Mouse (Mus musculus) kidney, postnatal 0 days (tissue): ENCODE measurements at regions not wholly inside any gene's neighbourhood (a gene's known extent, or its start where the extent isn't known, plus 50 kb on each side); places are given as distances from the start of the nearest gene placed in this dataset.
A peak's percentile ranks its signal among the peaks of the same experiment; 100 is the strongest.

ENCODE experiments used
- ATAC-seq: fragments of 200-750 bp; cut with Nextera tagmentation; replicated peaks from 2 replicates; pipeline ENCODE4 v1.8.0; 2017; ENCODE audit warnings: low read depth, moderate number of reproducible peaks, moderate TSS enrichment, moderate library complexity; ENCODE audit not compliant: low FRiP score
- DNase-seq: peaks from one replicate; pipeline ENCODE4 v3.0.0-alpha.2; 2016; ENCODE audit warnings: low spot score
- H3K27ac ChIP-seq: fragments of 300-500 bp; sonication (generic); 2 replicates; pipeline ENCODE4 v1.5.1; 2014; ENCODE audit warnings: mild to moderate bottlenecking
- H3K27me3 ChIP-seq: fragments of 300-500 bp; sonication (generic); 2 replicates; pipeline ENCODE4 v1.6.1; 2014; ENCODE audit warnings: low read length, mixed read lengths; ENCODE audit not compliant: insufficient read depth
- H3K36me3 ChIP-seq: fragments of 300-500 bp; sonication (generic); 2 replicates; pipeline ENCODE4 v1.6.1; 2014; ENCODE audit warnings: low read length, mixed read lengths; ENCODE audit not compliant: insufficient read depth
- H3K4me1 ChIP-seq: fragments of 300-500 bp; sonication (generic); replicated peaks from 2 replicates; pipeline ENCODE4 v1.6.1; 2014; ENCODE audit warnings: antibody characterized with exemption, low read length, mixed read lengths; ENCODE audit not compliant: insufficient read depth
- H3K4me2 ChIP-seq: fragments of 300-500 bp; sonication (generic); 2 replicates; pipeline ENCODE4 v1.6.1; 2014; ENCODE audit warnings: mild to moderate bottlenecking, low read length, moderate library complexity, mixed read lengths
- H3K4me3 ChIP-seq: fragments of 300-500 bp; sonication (generic); replicated peaks from 2 replicates; pipeline ENCODE4 v1.5.1; 2014; ENCODE audit warnings: low read depth, low read length
- H3K9ac ChIP-seq: fragments of 300-500 bp; sonication (generic); 2 replicates; pipeline ENCODE4 v1.6.1; 2014; ENCODE audit warnings: low read depth, low read length
- H3K9me3 ChIP-seq: fragments of 300-500 bp; sonication (generic); replicated peaks from 2 replicates; pipeline ENCODE4 v1.6.1; 2016; ENCODE audit warnings: low read length, inconsistent platforms, mixed read lengths
- CTCF ChIP-seq: IDR thresholded peaks from 2 replicates; pipeline ENCODE4 v1.5.1; 2016; ENCODE audit warnings: antibody characterized with exemption, low read depth, mild to moderate bottlenecking, moderate library complexity
- WGBS: fragments of 180-500 bp; shearing (Covaris S2); extraction: QIAGEN DNeasy Blood & Tissue Kit; methylation state at CpG from one replicate; pipeline ENCODE4 v1.1.7; 2014; 5-methylcytosine and 5-hydroxymethylcytosine counted together

GRCm38 (mm10) chr5:75788087-75788486 is 190.2 kb downstream of the Kdr start:
- no peak overlapping the region for H3K9ac ChIP-seq
- no peak for TF ChIP-seq CTCF
- H3K4me3 ChIP-seq = no peak overlapping the region
- H3K4me2 ChIP-seq = no peak overlapping the region
- DNase-seq = no peak
- H3K36me3 ChIP-seq = no peaks in the 10 kb centered on the region
- WGBS = 64% methylated on average over 3 of the region's 3 CpGs
- H3K27ac ChIP-seq = no peak overlapping the region
- ATAC-seq = no peak
- H3K27me3 ChIP-seq = no peaks in the 10 kb centered on the region
- H3K9me3 ChIP-seq = no peaks in the 10 kb centered on the region
- H3K4me1 ChIP-seq = no peaks in the 10 kb centered on the region

GRCm38 (mm10) chr5:75786196-75786595 is 192.1 kb downstream of the Kdr start:
- H3K4me3 ChIP-seq = no peak overlapping the region
- no peaks in the 10 kb centered on the region for H3K9me3 ChIP-seq
- no peak overlapping the region for H3K4me2 ChIP-seq
- H3K27ac ChIP-seq = no peak overlapping the region
- no peaks in the 10 kb centered on the region for H3K36me3 ChIP-seq
- H3K4me1 ChIP-seq = no peaks in the 10 kb centered on the region
- no peak overlapping the region for H3K9ac ChIP-seq
- TF ChIP-seq CTCF = no peak
- WGBS = 92% methylated on average over 3 of the region's 3 CpGs
- no peaks in the 10 kb centered on the region for H3K27me3 ChIP-seq
- no peak for ATAC-seq
- no peak for DNase-seq

- Histone ChIP-seq H3K4me2 (no peak overlapping the region), H3K36me3 (no peaks in the 10 kb centered on the region), H3K9me3 (no peaks in the 10 kb centered on the region), H3K4me3 (no peak overlapping the region), H3K27ac (no peak overlapping the region), H3K27me3 (no peaks in the 10 kb centered on the region), H3K4me1 (no peaks in the 10 kb centered on the region), H3K9ac (no peak overlapping the region)
- no peak for TF ChIP-seq CTCF
- 77% methylated on average over 8 of the region's 8 CpGs for WGBS
- DNase-seq (no peak), ATAC-seq (no peak)
Measured at GRCm38 (mm10) chr5:75784998-75785593, 193.2 kb downstream of the Kdr start.

- H3K4me2 ChIP-seq = no peak overlapping the region
- no peak for DNase-seq
- no peak overlapping the region for H3K9ac ChIP-seq
- ATAC-seq = no peak
- H3K4me3 ChIP-seq = no peak overlapping the region
- H3K27me3 ChIP-seq = no peaks in the 10 kb centered on the region
- no peaks in the 10 kb centered on the region for H3K4me1 ChIP-seq
- TF ChIP-seq CTCF = no peak
- WGBS = 83% methylated on average over 5 of the region's 5 CpGs
- no peaks in the 10 kb centered on the region for H3K36me3 ChIP-seq
- H3K27ac ChIP-seq = no peak overlapping the region
- no peaks in the 10 kb centered on the region for H3K9me3 ChIP-seq
Measured at GRCm38 (mm10) chr5:75770592-75770991, 195.9 kb downstream of the Kit start.

- no peak overlapping the region for H3K27ac ChIP-seq
- no peak overlapping the region for H3K4me3 ChIP-seq
- no peaks in the 10 kb centered on the region for H3K36me3 ChIP-seq
- no peak for TF ChIP-seq CTCF
- no peaks in the 10 kb centered on the region for H3K4me1 ChIP-seq
- ATAC-seq (no peak), DNase-seq (peak; percentile 22)
- H3K4me2 ChIP-seq = no peak overlapping the region
- H3K9me3 ChIP-seq = no peaks in the 10 kb centered on the region
- H3K27me3 ChIP-seq = no peaks in the 10 kb centered on the region
- H3K9ac ChIP-seq = no peak overlapping the region
- 59% methylated on average over 1 of the region's 1 CpGs for WGBS
Measured at GRCm38 (mm10) chr5:75767213-75767612, 192.5 kb downstream of the Kit start.

GRCm38 (mm10) chr5:75762374-75762773 is 187.7 kb downstream of the Kit start:
- Histone ChIP-seq H3K4me1 (no peaks in the 10 kb centered on the region), H3K27ac (no peak overlapping the region), H3K9ac (no peak overlapping the region), H3K4me3 (no peak overlapping the region), H3K27me3 (no peaks in the 10 kb centered on the region), H3K4me2 (no peak overlapping the region), H3K9me3 (no peaks in the 10 kb centered on the region), H3K36me3 (no peaks in the 10 kb centered on the region)
- no peak for TF ChIP-seq CTCF
- no peak for DNase-seq
- ATAC-seq = no peak
- WGBS = 78% methylated on average over 6 of the region's 6 CpGs
